Mouse (Mus musculus) ES-CJ7 (cell line): Measurements from ENCODE around the gene Dhx32.
A peak's percentile ranks its signal among the peaks of the same experiment; 100 is the strongest.

Experiments used
- DNase-seq: peaks from one replicate; pipeline ENCODE4 v3.0.0; 2011; ENCODE audit warnings: low read depth, low spot score

Dhx32 gene

DNA sequence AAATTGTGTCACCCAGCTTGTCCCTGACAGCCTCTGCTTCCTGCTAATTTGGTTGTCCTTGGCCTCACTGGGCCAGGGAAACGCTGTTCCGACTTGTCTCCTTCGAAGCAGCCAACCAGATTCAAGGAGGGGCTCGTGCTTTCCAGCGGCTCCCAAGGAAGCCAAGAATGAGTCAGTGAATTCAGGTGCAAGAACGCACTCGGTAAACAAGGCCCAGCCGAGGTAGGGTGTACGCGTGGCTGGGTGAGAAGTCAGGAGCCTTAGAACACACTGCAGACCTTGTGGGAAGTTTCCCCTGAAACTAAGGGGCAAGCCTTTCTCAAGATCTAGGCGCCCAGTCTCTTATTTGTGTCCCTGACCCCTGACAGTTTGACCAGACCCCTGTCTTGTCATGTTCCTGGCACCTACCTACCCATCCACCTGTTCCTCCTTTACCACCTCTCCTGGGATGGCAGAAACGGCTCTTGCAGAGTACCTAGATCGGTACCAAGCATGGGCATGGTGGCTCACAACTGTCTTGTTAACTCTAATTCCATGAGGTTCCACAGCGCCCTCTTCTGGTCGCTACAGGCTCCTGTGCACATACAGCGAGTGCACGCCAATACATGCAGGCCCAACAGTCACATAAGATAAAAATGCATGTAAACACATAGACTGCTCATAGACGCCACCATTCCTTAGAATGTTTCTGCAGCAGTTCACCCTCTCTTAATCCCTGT lies at the start of gene Dhx32:
Dhx32 (minus strand) TSS at position 10 of the 719 bp plus-strand sequence.
- peak; percentile 94 for DNase-seq

DNA sequence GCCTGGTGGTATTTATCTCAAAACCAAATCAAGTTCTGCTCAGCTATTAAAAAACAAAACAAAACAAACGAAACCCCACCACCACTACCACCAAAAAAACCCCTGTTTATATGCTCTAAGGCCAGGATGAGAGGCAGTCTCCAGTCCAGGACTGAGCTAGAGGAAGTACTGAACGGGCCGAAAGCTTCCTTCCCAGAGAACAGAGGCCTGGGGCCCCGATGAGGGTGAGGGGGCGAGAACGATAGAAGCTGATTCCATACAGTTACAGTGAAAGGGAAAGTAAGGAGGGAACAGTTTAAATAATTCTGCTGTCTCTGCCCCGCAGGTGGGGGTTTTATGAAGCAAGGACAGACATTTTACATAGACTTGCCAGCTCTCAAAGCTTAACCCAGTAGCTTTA lies 47.1 kb upstream of the Dhx32 start:
- DNase-seq: no peak

DNA sequence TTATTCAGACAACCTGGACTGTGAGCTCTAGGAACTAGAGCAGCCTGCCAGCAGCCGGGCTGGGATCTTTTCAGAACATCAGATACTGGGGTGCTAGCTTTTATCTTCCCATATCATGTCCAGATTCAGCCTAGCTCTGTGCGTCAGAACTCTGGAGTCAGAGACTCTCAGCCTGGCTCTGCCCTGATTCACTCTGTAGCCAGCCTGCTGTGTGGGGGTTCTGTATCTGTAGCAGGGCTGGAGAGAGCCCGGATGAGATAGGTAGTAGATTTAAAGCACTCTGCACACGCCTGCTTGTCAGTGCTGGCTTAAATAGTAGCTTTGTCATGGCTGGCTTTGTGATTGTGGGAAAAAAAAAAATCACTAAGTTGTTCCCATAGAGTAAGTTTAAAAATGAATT lies 46.0 kb upstream of the Dhx32 start:
- DNase-seq: no peak

- DNase-seq: peak; percentile 57
These were observed 42.1 kb upstream of the Dhx32 start for GRCm38 (mm10) chr7:133824579-133824978.

GRCm38 (mm10) chr7:133823751-133824150 lies 41.2 kb upstream of the Dhx32 start:
- peak; percentile 28 for DNase-seq

GRCm38 (mm10) chr7:133813331-133813730 lies 30.8 kb upstream of the Dhx32 start:
- DNase-seq: no peak

- DNase-seq: no peak
These were observed 30.4 kb upstream of the Dhx32 start for GRCm38 (mm10) chr7:133812927-133813326.

- DNase-seq: peak; percentile 73
These were observed 23.2 kb upstream of the Dhx32 start for GRCm38 (mm10) chr7:133805614-133806175.

DNA sequence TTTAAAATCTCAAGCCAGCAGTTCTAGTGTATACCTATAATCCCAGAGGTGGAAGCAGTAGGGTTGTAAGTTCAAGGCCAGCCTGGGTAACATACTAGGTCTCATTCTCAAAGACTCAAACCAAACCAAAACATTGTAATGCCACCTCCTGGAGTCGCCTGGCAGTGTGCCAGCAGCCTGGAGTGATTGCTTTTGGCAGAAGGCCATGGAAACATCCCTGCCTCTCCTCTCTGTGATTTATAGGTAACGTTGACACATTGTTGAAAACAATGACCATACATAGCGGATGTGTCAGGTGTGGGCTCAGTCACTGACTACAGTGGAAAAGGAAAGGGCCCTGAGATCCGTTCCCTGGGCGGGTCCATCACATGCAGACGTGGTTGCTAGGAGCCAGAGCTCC lies 19.3 kb upstream of the Dhx32 start:
- no peak for DNase-seq

DNA sequence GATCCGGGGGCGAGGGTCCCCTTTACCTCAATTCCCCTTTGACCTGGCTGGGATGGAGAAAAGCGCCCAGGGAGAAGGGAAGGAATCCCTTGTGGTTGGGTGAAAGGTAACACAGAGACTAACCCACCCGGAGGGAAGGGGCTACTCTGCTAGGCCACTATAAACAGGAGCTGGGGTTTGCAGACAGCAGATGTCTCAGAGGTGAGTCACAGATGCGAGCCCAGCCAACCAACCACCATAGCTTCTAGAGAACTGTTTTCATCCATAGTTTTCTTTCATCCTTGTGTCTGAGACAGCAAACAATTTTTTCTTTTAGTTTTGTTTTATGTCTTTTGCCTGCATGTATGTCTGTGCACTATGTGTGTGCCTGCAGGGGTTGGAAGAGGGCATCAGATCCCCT lies 17.4 kb upstream of the Dhx32 start:
- DNase-seq: no peak

GRCm38 (mm10) chr7:133794720-133795119 lies 12.2 kb upstream of the Dhx32 start:
- no peak for DNase-seq

- DNase-seq: no peak
These were observed 11.0 kb upstream of the Dhx32 start for GRCm38 (mm10) chr7:133793248-133794131.

DNA sequence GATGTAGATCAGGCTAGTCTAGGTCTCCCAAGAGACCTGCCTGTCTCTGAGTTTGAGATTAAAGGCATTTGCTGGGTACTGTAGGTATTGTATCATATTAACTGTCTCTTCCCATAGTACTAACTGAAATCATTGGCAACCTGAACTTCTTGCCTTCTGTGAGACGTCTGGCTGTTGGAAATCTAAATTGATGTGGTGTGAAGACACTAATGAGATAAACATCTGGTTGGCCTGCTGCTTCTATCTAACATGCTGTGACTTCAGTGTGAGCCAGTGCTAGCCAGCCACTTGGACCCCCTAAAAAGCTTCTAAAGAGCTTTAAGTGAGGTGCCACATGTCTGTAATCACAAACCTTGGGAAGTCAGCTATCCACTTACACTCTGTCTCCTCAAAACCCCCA lies 10.2 kb upstream of the Dhx32 start:
- no peak for DNase-seq

DNA sequence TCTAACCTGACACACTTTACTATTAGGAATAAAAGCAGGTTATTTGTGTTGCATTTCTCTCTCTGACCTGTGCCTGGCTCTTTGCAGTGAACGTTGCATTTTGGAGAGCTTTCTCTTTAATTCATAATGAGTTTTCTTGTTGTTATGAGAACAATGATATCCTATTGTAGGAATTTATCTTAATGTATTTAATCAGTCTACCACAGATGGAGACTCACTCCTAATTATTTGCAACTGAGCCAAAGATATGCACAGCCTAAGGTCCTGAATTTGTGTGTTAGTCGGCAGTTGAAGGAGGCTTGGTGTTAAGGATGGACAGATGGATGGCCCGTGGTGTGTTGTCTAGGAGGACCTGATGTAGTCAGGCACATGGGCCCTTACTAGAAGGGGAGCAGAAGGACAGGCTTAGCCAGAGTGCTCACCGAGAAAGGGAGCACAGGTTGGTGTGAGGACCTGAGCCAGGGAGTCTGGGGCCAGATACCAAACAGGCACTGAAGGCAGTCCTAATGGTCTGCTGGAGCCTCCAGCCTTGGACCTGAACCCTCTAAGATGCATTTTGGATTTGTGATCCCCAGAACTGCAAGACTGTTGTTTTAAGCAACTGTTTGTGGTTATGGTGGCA lies 8.2 kb upstream of the Dhx32 start:
- DNase-seq: no peak

GRCm38 (mm10) chr7:133790171-133790570 lies 7.6 kb upstream of the Dhx32 start:
- no peak for DNase-seq

- no peak for DNase-seq
These were observed 5.6 kb upstream of the Dhx32 start for GRCm38 (mm10) chr7:133788147-133788546.

- no peak for DNase-seq
These were observed 5.0 kb upstream of the Dhx32 start for GRCm38 (mm10) chr7:133787571-133787970.

DNA sequence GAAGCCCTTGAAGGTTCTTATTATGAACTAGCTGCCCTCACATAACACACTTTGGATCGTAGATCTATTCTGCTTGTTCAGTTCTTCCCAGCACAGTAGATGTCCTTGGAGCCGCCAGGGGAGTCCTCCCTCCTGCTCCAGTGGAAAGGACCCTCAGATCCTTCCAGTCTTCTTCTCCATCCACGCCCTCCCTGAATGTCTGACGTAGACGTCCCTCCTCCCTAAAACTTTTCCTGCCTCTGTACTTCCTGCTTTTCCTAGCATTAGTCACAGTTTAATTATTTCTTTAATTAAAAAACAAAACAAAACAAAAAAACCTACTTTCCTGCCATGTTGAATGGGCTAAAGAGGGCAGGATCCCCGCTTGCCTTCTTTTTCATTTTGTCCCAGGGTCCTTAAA lies 535 bp downstream of the Dhx32 start:
- DNase-seq: no peak

- no peak for DNase-seq
These were observed 943 bp downstream of the Dhx32 start for GRCm38 (mm10) chr7:133781583-133781982.

GRCm38 (mm10) chr7:133776626-133776996 lies 5.9 kb downstream of the Dhx32 start, which contains the start of gene Fank1:
TSS of gene Fank1 (plus strand) at chr7:133776861.
- DNase-seq: peak; percentile 85

- no peak for DNase-seq
These were observed 6.5 kb downstream of the Dhx32 start for GRCm38 (mm10) chr7:133775796-133776625.
